Mouse (Mus musculus): ENCODE data around the gene Zfp385c. TPM values are rescaled to one million over a fixed set of nuclear protein-coding genes. Genes with fewer than 3 reads are reported as not detected.
A peak's percentile ranks its signal among the peaks of the same experiment; 100 is the strongest.

The Zfp385c gene
- polyA plus RNA-seq, 1 experiment from 2014 or later = 0.31 TPM

DNA sequence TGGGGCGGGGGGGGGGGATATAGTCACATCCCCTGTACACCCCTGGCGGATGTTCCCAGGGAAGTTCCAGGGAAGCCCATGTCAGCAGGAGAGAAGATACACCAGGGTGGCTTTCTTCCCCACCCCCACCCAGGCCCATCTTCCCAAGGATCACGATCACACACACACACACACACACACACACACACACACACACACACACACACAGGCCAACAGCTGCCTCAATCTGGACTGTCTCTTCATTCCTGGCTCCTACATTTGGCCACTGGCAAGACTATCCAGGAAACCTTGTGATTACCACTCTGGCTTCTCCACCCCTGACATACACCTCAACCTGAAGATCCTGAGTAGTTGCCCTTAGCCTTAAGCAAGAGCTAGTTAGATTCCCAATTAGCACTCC lies 6.9 kb downstream of the Zfp385c start:
- Histone ChIP-seq H3K4me1 (ENCODE audit: control insufficient read depth, insufficient read depth, low read length) (no peaks in the 10 kb centered on the region; the same call in 1 of the 2 replicates), H3K9ac (ENCODE audit: low read depth, low read length) (no peak overlapping the region), H3K9me3 (ENCODE audit: control insufficient read depth, low read length) (no peaks in the 10 kb centered on the region), H3K27ac (ENCODE audit: low read length) (no peak overlapping the region), H3K4me3 (ENCODE audit: low read length) (no peak overlapping the region), H3K36me3 (ENCODE audit: control insufficient read depth, insufficient read depth, low read length) (no peaks in the 10 kb centered on the region), H3K4me2 (ENCODE audit: low read depth, low read length) (no peak overlapping the region), H3K27me3 (replicated peaks; ENCODE audit: control insufficient read depth, insufficient read depth, low read length) (no peaks in the 10 kb centered on the region)
- ATAC-seq = no peak
- 80% methylated on average over 3 of the region's 3 CpGs for WGBS

DNA sequence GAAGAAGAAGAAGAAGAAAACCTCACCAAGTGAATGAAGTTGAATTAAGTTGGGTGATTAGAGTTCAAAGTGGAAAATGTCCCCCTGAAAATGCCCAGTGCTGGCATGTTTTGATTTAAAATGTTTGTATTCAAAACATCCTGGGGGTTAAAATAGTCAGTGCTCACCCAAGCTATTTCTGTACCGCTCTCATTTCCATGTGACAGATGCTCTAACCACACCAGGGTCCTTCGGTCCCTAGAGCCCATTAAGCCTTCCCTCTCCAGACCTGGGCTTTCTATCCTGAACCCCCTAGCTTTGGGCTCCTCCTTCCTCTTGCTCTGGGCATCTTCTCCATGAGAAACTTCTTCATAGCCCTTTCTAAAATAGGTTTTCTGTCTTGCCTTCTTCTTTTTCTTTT lies 8.2 kb downstream of the Zfp385c start:
- H3K4me2 ChIP-seq (ENCODE audit: low read depth, low read length) = no peak overlapping the region
- WGBS = 82% methylated on average over 2 of the region's 2 CpGs
- no peak overlapping the region for H3K4me3 ChIP-seq (ENCODE audit: low read length)
- H3K27me3 ChIP-seq (replicated peaks; ENCODE audit: control insufficient read depth, insufficient read depth, low read length) = no peaks in the 10 kb centered on the region
- H3K27ac ChIP-seq (ENCODE audit: low read length) = no peak overlapping the region
- H3K9me3 ChIP-seq (ENCODE audit: control insufficient read depth, low read length) = no peaks in the 10 kb centered on the region
- no peak for ATAC-seq
- no peaks in the 10 kb centered on the region for H3K36me3 ChIP-seq (ENCODE audit: control insufficient read depth, insufficient read depth, low read length)
- H3K4me1 ChIP-seq (ENCODE audit: control insufficient read depth, insufficient read depth, low read length) = no peaks in the 10 kb centered on the region
- no peak overlapping the region for H3K9ac ChIP-seq (ENCODE audit: low read depth, low read length)

DNA sequence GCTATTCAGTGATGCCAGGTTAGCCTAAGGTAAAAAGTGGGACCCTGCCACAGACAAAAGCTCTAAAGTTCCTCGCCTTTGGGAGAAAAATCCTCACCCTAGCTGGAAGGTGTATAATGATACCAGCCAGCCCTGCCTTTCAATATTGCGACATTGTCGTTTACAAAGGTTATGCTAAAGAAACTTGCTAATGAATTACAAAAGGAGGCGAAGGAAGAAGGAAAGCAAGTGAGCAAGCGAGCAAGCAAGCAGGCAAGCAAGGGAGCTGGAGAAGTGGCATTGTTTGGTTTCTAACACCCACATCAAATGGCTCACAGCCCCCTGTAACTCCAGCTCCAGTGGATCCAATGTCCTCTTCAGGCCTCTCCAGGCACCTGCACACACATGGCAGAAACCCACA lies 9.7 kb downstream of the Zfp385c start:
- H3K36me3 ChIP-seq (ENCODE audit: control insufficient read depth, insufficient read depth, low read length) = no peaks in the 10 kb centered on the region
- H3K9ac ChIP-seq (ENCODE audit: low read depth, low read length) = no peak overlapping the region
- H3K27me3 ChIP-seq (replicated peaks; ENCODE audit: control insufficient read depth, insufficient read depth, low read length) = no peaks in the 10 kb centered on the region
- H3K4me3 ChIP-seq (ENCODE audit: low read length) = no peak overlapping the region
- H3K4me1 ChIP-seq (ENCODE audit: control insufficient read depth, insufficient read depth, low read length) = no peaks in the 10 kb centered on the region
- ATAC-seq = no peak
- H3K27ac ChIP-seq (ENCODE audit: low read length) = no peak overlapping the region
- WGBS = 73% methylated on average over 5 of the region's 5 CpGs
- no peaks in the 10 kb centered on the region for H3K9me3 ChIP-seq (ENCODE audit: control insufficient read depth, low read length)
- no peak overlapping the region for H3K4me2 ChIP-seq (ENCODE audit: low read depth, low read length)

DNA sequence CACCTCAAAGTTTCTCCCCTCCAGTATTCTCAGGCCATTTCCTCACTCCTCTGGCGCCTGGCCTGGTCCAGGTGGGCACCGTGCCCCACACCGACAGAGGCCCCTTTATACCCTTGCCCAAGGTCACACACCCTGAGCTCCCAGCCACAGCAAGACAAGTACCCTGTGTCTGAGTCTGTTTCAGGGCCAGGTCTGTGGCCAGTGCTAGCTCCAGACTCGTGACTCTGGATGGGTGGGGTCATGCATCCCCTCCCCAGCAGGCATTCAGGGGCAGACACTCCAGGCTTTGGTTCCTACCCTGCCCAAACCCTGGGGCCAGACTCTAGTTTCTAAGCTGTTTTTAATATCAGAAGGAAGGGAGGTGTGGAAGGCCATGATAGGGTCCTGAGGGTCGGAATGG lies 10.4 kb downstream of the Zfp385c start:
- no peaks in the 10 kb centered on the region for H3K9me3 ChIP-seq (ENCODE audit: control insufficient read depth, low read length)
- WGBS = 77% methylated on average over 5 of the region's 5 CpGs
- H3K4me3 ChIP-seq (ENCODE audit: low read length) = no peak overlapping the region
- H3K9ac ChIP-seq (ENCODE audit: low read depth, low read length) = no peak overlapping the region
- no peaks in the 10 kb centered on the region for H3K27me3 ChIP-seq (replicated peaks; ENCODE audit: control insufficient read depth, insufficient read depth, low read length)
- no peaks in the 10 kb centered on the region for H3K36me3 ChIP-seq (ENCODE audit: control insufficient read depth, insufficient read depth, low read length)
- no peak overlapping the region for H3K4me2 ChIP-seq (ENCODE audit: low read depth, low read length)
- H3K27ac ChIP-seq (ENCODE audit: low read length) = no peak overlapping the region
- no peaks in the 10 kb centered on the region for H3K4me1 ChIP-seq (ENCODE audit: control insufficient read depth, insufficient read depth, low read length)
- no peak for ATAC-seq

DNA sequence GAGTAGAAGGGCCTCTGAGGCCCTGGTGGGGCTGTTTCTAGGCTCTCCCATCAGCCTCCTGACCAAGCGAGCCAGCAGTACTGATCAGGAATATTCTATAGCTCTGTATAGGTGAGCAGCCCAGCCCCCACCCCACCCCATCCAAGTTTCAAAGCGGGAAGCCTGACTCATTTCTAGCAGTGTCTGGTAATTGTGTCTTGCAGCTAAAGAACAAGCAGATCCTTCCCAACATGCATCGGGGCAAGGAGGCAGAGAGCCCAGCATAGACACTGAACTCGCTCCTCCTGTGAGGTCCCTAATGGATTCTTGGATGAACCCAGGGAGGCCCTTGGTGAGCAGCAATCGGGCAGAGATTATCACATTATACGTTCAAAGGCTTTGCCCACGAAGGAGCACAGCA lies 14.4 kb downstream of the Zfp385c start:
- no peak for ATAC-seq
- H3K36me3 ChIP-seq (ENCODE audit: control insufficient read depth, insufficient read depth, low read length) = no peaks in the 10 kb centered on the region
- 59% methylated on average over 7 of the region's 7 CpGs for WGBS

DNA sequence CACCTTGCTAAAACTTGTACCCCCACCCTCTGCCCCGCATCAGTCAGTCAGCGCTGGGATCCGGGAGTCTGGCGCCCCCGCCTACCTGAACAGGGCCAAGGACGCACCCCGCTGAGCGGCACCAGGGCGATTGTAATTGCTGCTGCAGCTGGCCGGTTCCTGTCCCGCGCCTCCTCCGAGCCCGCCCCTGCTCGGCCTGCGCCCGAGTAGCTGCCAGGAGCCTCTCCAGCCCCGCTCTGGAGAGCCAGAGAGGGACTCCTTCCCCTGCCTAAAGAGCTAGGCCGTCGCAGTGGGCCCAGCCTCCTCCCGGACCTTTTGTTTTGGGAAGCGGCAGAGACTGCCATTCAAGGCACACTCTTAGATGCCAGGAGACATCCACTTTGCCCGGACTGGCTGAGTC lies 19.1 kb downstream of the Zfp385c start:
- Histone ChIP-seq H3K4me1 (ENCODE audit: control insufficient read depth, insufficient read depth, low read length) (peaks cover 5% of the 10 kb centered on the region; the same call in 1 of the 2 replicates), H3K36me3 (ENCODE audit: control insufficient read depth, insufficient read depth, low read length) (no peaks in the 10 kb centered on the region), H3K27ac (ENCODE audit: low read length) (no peak overlapping the region), H3K27me3 (replicated peaks; ENCODE audit: control insufficient read depth, insufficient read depth, low read length) (peaks cover 4% of the 10 kb centered on the region; the same call in 1 of the 2 replicates), H3K9ac (ENCODE audit: low read depth, low read length) (peak overlapping the region; percentile 17), H3K4me3 (ENCODE audit: low read length) (peak overlapping the region; percentile 18), H3K4me2 (ENCODE audit: low read depth, low read length) (no peak overlapping the region), H3K9me3 (ENCODE audit: control insufficient read depth, low read length) (no peaks in the 10 kb centered on the region)
- no peak for ATAC-seq
- 4% methylated on average over 23 of the region's 23 CpGs for WGBS

More for the DNA sequence above, 14.4 kb downstream of the Zfp385c start:
- Histone ChIP-seq H3K4me2 (ENCODE audit: low read depth, low read length) (no peak overlapping the region), H3K4me3 (ENCODE audit: low read length) (no peak overlapping the region), H3K27me3 (replicated peaks; ENCODE audit: control insufficient read depth, insufficient read depth, low read length) (no peaks in the 10 kb centered on the region; the same call in 1 of the 2 replicates), H3K27ac (ENCODE audit: low read length) (no peak overlapping the region), H3K9me3 (ENCODE audit: control insufficient read depth, low read length) (no peaks in the 10 kb centered on the region), H3K9ac (ENCODE audit: low read depth, low read length) (no peak overlapping the region), H3K4me1 (ENCODE audit: control insufficient read depth, insufficient read depth, low read length) (peaks cover 5% of the 10 kb centered on the region; the same call in 1 of the 2 replicates)

DNA sequence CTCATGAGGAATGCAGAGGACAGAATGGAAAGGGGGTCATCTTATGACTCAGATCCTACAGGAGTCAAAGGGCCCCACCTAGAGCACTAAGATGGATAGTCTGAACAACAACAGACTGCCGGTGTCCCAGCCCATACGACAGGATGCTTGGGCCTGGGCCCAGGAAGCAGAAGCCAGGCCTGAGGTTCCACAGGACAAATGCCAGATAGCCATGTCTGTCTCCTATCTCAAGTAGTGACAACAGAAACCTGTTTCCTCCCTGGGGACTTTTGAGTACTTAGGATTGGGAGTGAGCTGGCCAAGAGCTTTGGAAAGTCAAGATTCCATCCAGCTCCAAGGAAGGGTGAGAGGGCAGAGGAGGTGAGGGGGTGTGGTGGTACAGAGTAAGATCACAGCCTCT lies 20.3 kb downstream of the Zfp385c start:
- Histone ChIP-seq H3K4me2 (ENCODE audit: low read depth, low read length) (no peak overlapping the region), H3K4me1 (ENCODE audit: control insufficient read depth, insufficient read depth, low read length) (peaks cover 5% of the 10 kb centered on the region; the same call in 1 of the 2 replicates), H3K36me3 (ENCODE audit: control insufficient read depth, insufficient read depth, low read length) (no peaks in the 10 kb centered on the region), H3K27ac (ENCODE audit: low read length) (no peak overlapping the region), H3K9ac (ENCODE audit: low read depth, low read length) (no peak overlapping the region), H3K9me3 (ENCODE audit: control insufficient read depth, low read length) (no peaks in the 10 kb centered on the region), H3K27me3 (replicated peaks; ENCODE audit: control insufficient read depth, insufficient read depth, low read length) (peaks cover 4% of the 10 kb centered on the region; the same call in 1 of the 2 replicates), H3K4me3 (ENCODE audit: low read length) (no peak overlapping the region)
- WGBS = 45% methylated on average over 2 of the region's 2 CpGs
- ATAC-seq = no peak

DNA sequence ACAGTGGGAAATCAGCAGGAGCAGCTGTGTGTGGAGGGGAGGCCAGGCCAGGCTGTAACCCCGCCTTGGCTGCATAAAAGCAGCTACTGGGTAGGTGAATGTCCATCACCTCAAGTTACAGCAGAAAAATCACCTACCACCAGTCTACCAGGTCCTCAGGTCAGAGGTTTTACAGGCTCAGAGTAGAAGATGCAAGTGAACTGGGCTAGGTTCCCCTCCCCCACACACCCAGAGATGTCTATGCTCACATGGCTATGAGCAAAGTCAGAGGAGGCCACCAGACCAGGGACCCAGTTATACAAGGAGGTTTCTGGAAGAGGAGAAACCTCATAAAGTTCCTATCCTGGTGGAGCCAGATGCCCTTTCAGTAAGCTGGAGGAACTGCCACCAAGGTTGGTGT lies 21.2 kb downstream of the Zfp385c start:
- ATAC-seq = no peak
- 72% methylated on average over 1 of the region's 1 CpGs for WGBS
- peaks cover 5% of the 10 kb centered on the region; the same call in 1 of the 2 replicates for H3K4me1 ChIP-seq (ENCODE audit: control insufficient read depth, insufficient read depth, low read length)
- no peaks in the 10 kb centered on the region for H3K36me3 ChIP-seq (ENCODE audit: control insufficient read depth, insufficient read depth, low read length)
- H3K4me2 ChIP-seq (ENCODE audit: low read depth, low read length) = no peak overlapping the region
- H3K9me3 ChIP-seq (ENCODE audit: control insufficient read depth, low read length) = no peaks in the 10 kb centered on the region
- H3K4me3 ChIP-seq (ENCODE audit: low read length) = no peak overlapping the region
- peaks cover 4% of the 10 kb centered on the region; the same call in 1 of the 2 replicates for H3K27me3 ChIP-seq (replicated peaks; ENCODE audit: control insufficient read depth, insufficient read depth, low read length)
- no peak overlapping the region for H3K9ac ChIP-seq (ENCODE audit: low read depth, low read length)
- H3K27ac ChIP-seq (ENCODE audit: low read length) = no peak overlapping the region

DNA sequence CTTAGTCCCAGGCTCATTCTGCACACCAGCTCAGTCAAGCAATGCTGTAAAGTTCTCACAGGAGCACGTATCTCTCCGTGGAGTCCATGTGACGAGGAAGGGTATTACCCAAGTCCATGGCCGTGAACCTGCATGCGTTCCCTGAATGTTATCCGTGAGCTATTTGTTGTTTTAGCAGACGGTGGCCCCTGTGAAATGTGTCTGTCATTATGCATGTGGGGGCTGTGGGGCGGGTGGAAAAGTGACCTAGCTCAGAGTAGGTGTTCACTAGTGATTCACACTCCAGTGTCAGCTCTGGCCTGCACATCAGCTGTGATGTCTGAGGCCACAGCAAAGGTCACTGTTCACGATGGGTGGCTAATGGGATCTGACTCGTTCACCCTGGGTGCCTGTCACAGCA lies 32.4 kb downstream of the Zfp385c start:
- ATAC-seq = no peak
- Histone ChIP-seq H3K4me1 (ENCODE audit: control insufficient read depth, insufficient read depth, low read length) (no peaks in the 10 kb centered on the region; the same call in 1 of the 2 replicates), H3K4me3 (ENCODE audit: low read length) (no peak overlapping the region), H3K9ac (ENCODE audit: low read depth, low read length) (no peak overlapping the region), H3K4me2 (ENCODE audit: low read depth, low read length) (no peak overlapping the region), H3K27ac (ENCODE audit: low read length) (no peak overlapping the region), H3K9me3 (ENCODE audit: control insufficient read depth, low read length) (no peaks in the 10 kb centered on the region), H3K36me3 (ENCODE audit: control insufficient read depth, insufficient read depth, low read length) (no peaks in the 10 kb centered on the region), H3K27me3 (replicated peaks; ENCODE audit: control insufficient read depth, insufficient read depth, low read length) (no peaks in the 10 kb centered on the region)
- WGBS = 70% methylated on average over 10 of the region's 10 CpGs

DNA sequence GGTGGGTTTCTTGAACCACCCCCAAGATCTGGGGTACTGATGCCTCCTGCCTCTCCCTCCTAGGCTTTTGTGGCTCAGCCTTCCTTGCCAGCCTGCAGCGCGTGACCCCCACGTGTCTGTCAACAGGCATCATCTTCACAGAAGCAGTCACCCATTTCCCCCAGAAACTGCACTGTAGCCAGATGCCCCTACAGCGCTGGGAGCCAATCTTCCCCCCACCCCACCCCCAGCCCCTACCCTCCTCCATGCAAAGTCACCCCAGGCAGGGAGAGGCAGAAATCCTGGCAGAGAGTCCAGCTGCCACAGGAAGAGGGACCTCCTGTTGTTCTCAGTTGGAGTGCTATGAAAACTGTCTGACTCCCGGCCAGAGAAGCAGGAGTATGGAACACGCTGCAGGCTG lies 35.8 kb downstream of the Zfp385c start:
- no peaks in the 10 kb centered on the region for H3K36me3 ChIP-seq (ENCODE audit: control insufficient read depth, insufficient read depth, low read length)
- H3K4me2 ChIP-seq (ENCODE audit: low read depth, low read length) = no peak overlapping the region
- 9% methylated on average over 6 of the region's 6 CpGs for WGBS
- H3K9me3 ChIP-seq (ENCODE audit: control insufficient read depth, low read length) = no peaks in the 10 kb centered on the region
- H3K27ac ChIP-seq (ENCODE audit: low read length) = no peak overlapping the region
- H3K27me3 ChIP-seq (replicated peaks; ENCODE audit: control insufficient read depth, insufficient read depth, low read length) = 0 out of 2 replicates have a peak, but pooled peaks cover 2% of the 10 kb centered on the region
- no peaks in the 10 kb centered on the region; the same call in 1 of the 2 replicates for H3K4me1 ChIP-seq (ENCODE audit: control insufficient read depth, insufficient read depth, low read length)
- no peak overlapping the region for H3K4me3 ChIP-seq (ENCODE audit: low read length)
- no peak for ATAC-seq
- H3K9ac ChIP-seq (ENCODE audit: low read depth, low read length) = 0 out of 2 replicates have a peak overlapping the region, but pooled peaks have one; percentile 22
